Mouse (Mus musculus) myocyte (in vitro differentiated cells): ENCODE results near the gene Zfp618.

Experiments used
- MYOD1 ChIP-seq, 3 experiments: IDR thresholded peaks; one replicate each; pipeline ENCODE4 v1.6.1; 2011; ENCODE audit warnings: control low read depth in 2 of 3, low read depth in 2 of 3, mild to moderate bottlenecking in 2 of 3, moderate library complexity in 1 of 3; ENCODE audit not compliant: insufficient read length in 2 of 3, control insufficient read depth in 1 of 3
- POLR2A ChIP-seq: IDR thresholded peaks from one replicate; pipeline ENCODE4 v1.6.1; 2011; ENCODE audit warnings: low read depth, mild to moderate bottlenecking, control low read depth, moderate library complexity; ENCODE audit not compliant: insufficient read length
- POLR2AphosphoS2 ChIP-seq: IDR thresholded peaks from one replicate; pipeline ENCODE4 v1.6.1; 2011; ENCODE audit warnings: low read depth, control low read depth; ENCODE audit not compliant: insufficient read length
- TCF12 ChIP-seq: IDR thresholded peaks from one replicate; pipeline ENCODE4 v1.6.1; 2011; ENCODE audit warnings: mild to moderate bottlenecking, control low read depth; ENCODE audit not compliant: poor library complexity, insufficient read depth, severe bottlenecking

DNA sequence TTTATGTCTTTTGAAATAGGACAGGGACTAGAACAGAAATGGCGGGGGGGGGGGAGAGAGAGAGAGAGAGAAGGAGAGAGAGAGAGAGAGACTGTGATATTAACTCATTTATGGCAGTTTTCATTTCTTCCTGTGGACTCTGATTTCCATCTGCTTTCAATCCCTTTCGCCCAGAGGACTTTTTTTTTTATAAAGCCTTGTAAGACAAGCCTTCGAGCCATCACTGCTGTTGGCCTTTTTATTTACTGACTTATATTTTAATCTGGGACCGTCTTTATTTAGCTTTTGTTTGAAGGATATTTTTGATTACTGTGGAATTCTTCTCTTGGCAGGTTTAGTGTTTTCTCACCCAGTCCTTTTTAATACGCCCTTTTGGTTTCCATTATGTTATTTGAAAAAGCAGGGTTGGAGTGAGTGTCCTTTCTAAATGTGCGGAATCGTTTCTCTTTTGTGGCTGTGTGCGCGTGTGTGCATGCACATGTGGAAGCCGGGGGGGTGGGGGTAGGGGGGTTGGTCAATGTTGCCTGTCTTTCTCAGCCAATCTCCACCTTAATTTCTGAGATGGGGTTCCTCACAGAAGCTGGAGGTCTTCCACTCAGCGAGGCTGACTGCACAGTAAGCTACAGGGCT is 29.7 kb upstream of the Zfp618 start:
- TF ChIP-seq POLR2A = no peak
- TF ChIP-seq TCF12 = no peak
- TF ChIP-seq POLR2AphosphoS2 = no peak
- TF ChIP-seq MYOD1 (IDR thresholded peaks at IDR 0.05; ENCODE audit: control insufficient read depth in 1 of 3, insufficient read length in 2 of 3, low read depth in 2 of 3) = no peak
